Mouse (Mus musculus): ENCODE measurements around the gene Capn7.

The Capn7 gene

DNA sequence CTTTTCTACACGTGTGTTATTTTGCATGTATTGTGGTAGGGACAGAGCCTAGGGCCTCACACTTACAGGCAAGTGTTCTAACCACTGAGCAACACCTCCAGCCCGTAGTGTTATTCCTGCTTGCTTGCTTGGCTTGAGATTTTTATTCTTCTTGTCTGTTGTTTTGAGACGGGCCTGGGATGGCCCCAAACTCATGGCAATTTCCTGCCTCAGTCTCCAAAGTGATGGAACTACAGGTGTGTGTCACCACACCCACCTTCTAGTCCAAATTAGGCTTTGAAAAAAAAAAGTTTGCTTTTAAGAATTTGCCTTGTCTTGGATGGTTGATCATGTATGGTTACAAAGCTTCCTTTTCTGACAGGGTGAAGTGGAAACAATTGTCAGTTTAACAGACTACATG lies 80.0 kb downstream of the Capn7 start:
- no peak for DNase-seq

DNA sequence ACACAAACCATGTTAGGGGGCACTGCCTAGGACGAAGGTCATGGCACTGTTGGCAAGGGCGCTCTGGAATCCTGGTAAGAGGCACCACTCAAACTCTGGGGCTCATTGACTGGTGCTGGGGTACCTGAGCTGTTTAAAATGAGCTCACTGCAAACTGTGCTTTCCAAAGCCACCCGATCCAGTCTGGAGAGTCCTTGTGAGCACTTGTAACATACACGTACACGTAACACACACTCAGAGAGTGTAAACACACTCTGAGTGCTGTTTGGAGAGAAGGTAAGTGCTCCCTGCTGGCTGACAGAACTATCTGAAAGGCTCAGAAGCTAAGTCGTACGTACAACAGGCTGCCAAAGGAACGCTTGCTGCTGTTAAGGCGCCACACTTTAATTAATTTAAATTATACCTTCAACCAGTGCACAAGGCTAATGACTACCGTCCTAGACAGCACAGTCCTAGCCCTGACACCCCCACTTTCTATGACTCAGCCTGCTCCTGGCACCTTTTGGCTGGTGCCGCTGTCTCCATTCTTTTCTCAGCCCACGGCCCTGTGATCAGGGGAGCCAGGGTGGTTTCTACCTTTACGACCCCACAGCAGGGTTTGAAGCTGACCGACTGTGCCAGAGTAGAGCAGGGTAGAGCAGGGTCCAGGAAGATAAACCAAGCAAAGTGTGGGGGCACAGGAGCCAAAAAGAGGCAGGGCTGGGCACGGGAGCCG lies 80.6 kb downstream of the Capn7 start:
- DNase-seq = no peak

DNA sequence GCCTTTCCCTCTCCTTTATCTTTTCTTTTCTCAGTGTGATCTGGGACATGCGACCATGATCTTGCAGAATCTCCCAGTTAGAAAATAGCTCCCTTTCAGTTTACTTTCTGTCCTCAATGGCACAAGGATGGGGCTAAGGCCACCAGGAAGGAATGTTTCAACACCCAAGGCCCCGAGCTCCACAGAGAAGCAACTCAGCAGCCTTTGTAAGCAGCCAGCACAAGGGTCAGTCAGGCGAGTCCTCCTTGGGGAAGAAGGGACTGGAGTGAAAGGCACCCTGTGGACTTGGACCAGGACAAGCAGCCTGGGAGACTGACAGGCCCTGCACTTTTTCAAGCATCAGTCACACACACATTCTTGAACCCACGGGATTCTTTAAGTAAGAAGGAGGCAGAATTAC lies 82.8 kb downstream of the Capn7 start:
- no peak for DNase-seq

DNA sequence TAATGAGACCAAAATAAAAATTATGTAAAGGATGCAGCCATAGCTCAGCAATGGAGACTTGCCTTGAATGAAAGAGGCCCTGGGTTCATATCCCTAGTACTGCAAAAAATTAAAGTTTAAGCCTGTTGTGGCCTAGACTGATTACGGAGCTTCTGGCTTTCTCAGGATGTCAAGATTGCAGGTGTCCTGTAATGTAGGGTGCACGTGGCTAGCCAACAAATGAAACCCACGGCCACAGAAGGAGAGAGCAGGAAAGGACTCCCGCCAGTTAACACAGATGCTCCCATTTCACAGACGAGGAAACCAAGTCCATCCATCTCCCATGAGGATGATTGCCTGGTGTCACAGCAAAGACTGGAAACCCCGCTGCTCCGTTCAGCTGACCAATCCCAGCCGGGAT lies 83.7 kb downstream of the Capn7 start:
- no peak for DNase-seq

DNA sequence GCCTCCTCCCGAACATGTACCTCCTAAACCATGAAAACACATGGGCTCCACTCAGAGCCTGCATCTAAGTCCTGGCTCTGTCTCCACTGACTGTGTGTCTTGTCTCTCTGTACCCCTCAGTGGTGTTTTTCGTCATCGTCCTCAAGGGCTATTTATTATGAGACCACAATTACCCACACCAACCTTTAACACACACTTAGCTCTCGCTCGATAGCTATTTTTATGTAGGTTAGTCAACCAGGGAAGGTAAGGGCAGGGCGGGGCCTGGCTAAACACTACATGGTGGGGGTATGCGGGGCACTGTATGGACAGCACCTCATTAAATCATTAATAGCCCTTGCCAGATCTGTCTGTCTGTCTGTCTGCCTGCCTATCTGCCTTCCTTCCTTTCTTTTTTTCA lies 84.1 kb downstream of the Capn7 start:
- no peak for DNase-seq

DNA sequence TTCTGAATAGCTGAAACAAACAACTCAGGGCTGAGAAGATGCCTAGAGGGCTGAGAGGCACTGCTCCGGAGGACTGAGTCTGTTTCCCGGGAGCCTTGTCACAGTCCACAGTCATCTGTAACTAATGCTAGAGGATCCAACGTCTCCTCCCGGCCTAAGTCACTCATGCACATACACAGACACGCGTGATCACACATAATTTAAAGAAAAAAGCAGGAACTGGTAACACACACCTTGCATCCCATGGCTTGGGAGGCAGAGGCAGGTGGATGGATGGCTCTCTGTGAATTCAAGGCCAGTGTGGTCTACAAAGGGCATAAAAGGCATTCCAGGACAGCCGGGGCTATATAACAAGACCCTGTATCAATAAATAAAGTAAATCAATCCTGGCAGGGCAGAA lies 84.5 kb downstream of the Capn7 start:
- DNase-seq = no peak
